Mouse (Mus musculus): ENCODE data around the gene Gm21789.
"Not testable (repeated sequence)": the region's sequence is repeated elsewhere in the genome, so short reads cannot be mapped to it uniquely, and the experiment has no call there.

Gm21789 gene

GRCm38 (mm10) chrX:32941468-32941867, at the start of gene Gm21789:
Gm21789 (plus strand) TSS chrX:32941768.
- not testable (repeated sequence) for DNase-seq (ENCODE audit: low spot score in 2 of 2)

GRCm38 (mm10) chrX:32894325-32894724, 47.2 kb upstream of the Gm21789 start, which contains the start of gene Btbd35f30:
Btbd35f30 (plus strand) TSS chrX:32894625.
- DNase-seq (ENCODE audit: low spot score in 2 of 2), result not testable (repeated sequence)

- DNase-seq (ENCODE audit: low spot score in 2 of 2), result not testable (repeated sequence)
Measured at GRCm38 (mm10) chrX:32973597-32973996, 32.0 kb downstream of the Gm21789 start, which contains the start of gene Btbd35f5. Btbd35f5 (plus strand) TSS chrX:32973897.
